Mouse (Mus musculus) heart, adult 2 months (tissue): Measurements from ENCODE around the gene Nfatc3. TPM values are rescaled to one million over a fixed set of nuclear protein-coding genes. Genes with fewer than 3 reads are reported as not detected.
A peak's percentile ranks its signal among the peaks of the same experiment; 100 is the strongest.

Experiments
- DNase-seq, 2 experiments: peaks; one replicate each; pipeline ENCODE4 v3.0.0; 2021
- H3K27ac ChIP-seq: fragments of 200-600 bp; 2 replicates; pipeline ENCODE4 v1.8.1; 2022
- H3K27me3 ChIP-seq: fragments of 200-500 bp; 2 replicates; pipeline ENCODE4 v1.6.1; 2012; ENCODE audit warnings: mild to moderate bottlenecking, low read length, inconsistent platforms, mixed read lengths; ENCODE audit not compliant: control insufficient read depth, insufficient read depth
- H3K36me3 ChIP-seq: fragments of 200-500 bp; 2 replicates; pipeline ENCODE4 v1.6.1; 2012; ENCODE audit warnings: low read length, inconsistent platforms; ENCODE audit not compliant: control insufficient read depth, insufficient read depth
- H3K4me1 ChIP-seq: fragments of 200-500 bp; 2 replicates; pipeline ENCODE4 v1.6.1; 2011; ENCODE audit warnings: low read length; ENCODE audit not compliant: control insufficient read depth, insufficient read depth
- H3K4me3 ChIP-seq: fragments of 200-600 bp; 2 replicates; pipeline ENCODE4 v1.8.1; 2022
- H3K79me2 ChIP-seq: fragments of 200-500 bp; replicated peaks from 2 replicates; pipeline ENCODE4 v1.6.1; 2012; ENCODE audit warnings: mild to moderate bottlenecking, inconsistent platforms, low read length, moderate library complexity, mixed read lengths; ENCODE audit not compliant: control insufficient read depth, insufficient read depth
- H3K9ac ChIP-seq: fragments of 200-500 bp; 2 replicates; pipeline ENCODE4 v1.6.1; 2012; ENCODE audit warnings: low read depth, mild to moderate bottlenecking, control low read depth, inconsistent platforms, low read length, mixed read lengths
- CTCF ChIP-seq: fragments of 200-600 bp; IDR thresholded peaks from 2 replicates; pipeline ENCODE4 v1.8.1; 2022; ENCODE audit warnings: antibody characterized with exemption, mild to moderate bottlenecking, moderate library complexity
- EP300 ChIP-seq: fragments of 200-500 bp; IDR thresholded peaks from 2 replicates; pipeline ENCODE4 v1.6.1; 2011; ENCODE audit warnings: low read depth, low read length, control low read depth; ENCODE audit not compliant: insufficient read depth
- POLR2A ChIP-seq: fragments of 200-500 bp; IDR thresholded peaks from 2 replicates; pipeline ENCODE4 v1.6.1; 2011; ENCODE audit warnings: mild to moderate bottlenecking, low read depth, low read length, control low read depth; ENCODE audit not compliant: insufficient read depth
- WGBS: fragments of 180-500 bp; shearing (Covaris S2); methylation state at CpG from one replicate; pipeline ENCODE4 v1.1.7; 2018; 5-methylcytosine and 5-hydroxymethylcytosine counted together
- intact Hi-C: fragments of 180-260 bp; cut with DNase I; formaldehyde crosslinking; loops from one replicate; pipeline ENCODE4 v1.15.1; 2025
- polyA plus RNA-seq: library from polyadenylated mRNA; depleted of rRNA; stranded (reverse); fragments of >200 nt; gene quantifications from 2 replicates; pipeline ENCODE4 v1.2.3, GENCODE M21; 2012
- total RNA-seq, 2 experiments: library from RNA; stranded (reverse); gene quantifications; 2 replicates each; pipeline ENCODE4 v1.2.3; 2021

The Nfatc3 gene
- total and polyA plus RNA-seq, 3 experiments = 12.2 to 19.2 (median 18.9) TPM

DNA sequence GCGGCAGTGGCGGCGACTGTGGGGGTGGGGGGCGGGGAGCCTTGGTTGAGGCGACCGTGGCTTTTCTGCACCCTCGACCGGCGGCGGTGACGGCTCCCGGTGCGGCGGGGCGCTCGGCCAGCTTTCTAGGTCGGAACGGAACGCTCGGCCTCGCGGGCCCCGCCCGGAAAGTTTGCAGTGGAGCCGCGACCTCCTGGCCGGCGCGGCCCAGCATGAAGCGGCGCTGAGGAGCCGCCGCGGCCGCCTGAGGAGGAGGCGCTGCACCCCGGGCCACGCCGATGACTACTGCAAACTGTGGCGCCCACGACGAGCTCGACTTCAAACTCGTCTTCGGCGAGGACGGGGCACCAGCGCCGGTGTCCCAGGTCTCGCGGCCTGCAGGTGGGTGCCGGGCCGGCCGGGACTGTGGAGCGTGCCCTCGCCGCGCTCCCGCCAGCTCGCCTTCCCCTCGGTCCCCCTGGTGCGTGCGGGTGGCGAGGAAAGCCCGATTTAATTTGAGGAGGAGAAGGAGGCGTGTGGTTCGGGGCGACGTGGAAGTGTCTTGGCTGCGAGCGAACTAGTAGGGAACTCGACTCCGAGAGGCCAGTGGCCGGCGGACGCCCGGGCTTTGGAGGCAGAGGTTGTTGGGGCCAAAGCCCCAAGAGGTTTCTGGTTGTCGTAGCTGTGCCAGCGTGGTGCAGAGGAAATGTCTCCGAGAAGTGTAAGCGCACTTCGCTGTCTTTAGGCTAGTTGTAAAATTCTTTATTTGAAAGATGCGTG, 1.2 kb downstream of the Nfatc3 start:
- H3K27me3 ChIP-seq = no peaks in the 10 kb centered on the region
- H3K79me2 ChIP-seq = peaks cover 2% of the 10 kb centered on the region; the same call in 1 of the 2 replicates
- peaks cover 6% of the 10 kb centered on the region for H3K4me1 ChIP-seq
- no peak for DNase-seq
- H3K4me3 ChIP-seq = peak overlapping the region; percentile 76
- H3K9ac ChIP-seq = peak overlapping the region; percentile 96
- intact Hi-C loops = loop anchor here (2.0 kb wide), 1 partner anchor 15 kb away; no protein-coding TSS in a partner anchor
- no peak for TF ChIP-seq POLR2A
- no peak for TF ChIP-seq EP300
- peak; percentile 6; the same call in 1 of the 2 replicates for TF ChIP-seq CTCF
- under 1% methylated on average over 81 of the region's 83 CpGs for WGBS
- H3K36me3 ChIP-seq = peaks cover 11% of the 10 kb centered on the region
- peak overlapping the region; percentile 89 for H3K27ac ChIP-seq

DNA sequence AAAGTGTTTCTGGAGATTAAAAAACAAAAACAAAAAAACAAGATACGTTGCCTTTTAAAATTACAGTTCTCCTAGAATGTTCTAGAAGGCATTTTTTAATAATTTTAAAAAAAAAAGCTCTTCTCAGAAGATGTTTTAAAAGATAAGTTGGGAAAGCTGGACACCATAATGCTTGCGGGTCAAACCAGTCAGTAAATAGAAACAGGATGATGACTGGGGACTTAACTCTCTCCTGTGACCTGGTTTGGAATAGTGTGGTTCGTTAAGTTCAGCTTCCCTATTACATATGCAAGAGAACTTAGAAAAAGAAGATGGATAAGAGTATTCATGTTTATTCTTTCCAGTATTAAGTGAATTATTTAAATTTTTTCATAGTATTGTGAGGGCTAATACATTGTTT, 1.9 kb downstream of the Nfatc3 start:
- under 1% methylated on average over 3 of the region's 3 CpGs for WGBS
- TF ChIP-seq POLR2A = no peak
- TF ChIP-seq EP300 = no peak
- no peak for TF ChIP-seq CTCF
- Histone ChIP-seq H3K27ac (peak overlapping the region; percentile 89), H3K9ac (no peak overlapping the region), H3K36me3 (peaks cover 14% of the 10 kb centered on the region), H3K4me1 (peaks cover 8% of the 10 kb centered on the region), H3K27me3 (no peaks in the 10 kb centered on the region), H3K4me3 (peak overlapping the region; percentile 76), H3K79me2 (peaks cover 3% of the 10 kb centered on the region; the same call in 1 of the 2 replicates)
- no peak for DNase-seq
- intact Hi-C loops = loop anchor here (2.0 kb wide), 1 partner anchor 14 kb away; no protein-coding TSS in a partner anchor

- H3K9ac ChIP-seq = no peak overlapping the region
- intact Hi-C loops = loop anchor here (2.0 kb wide), 1 partner anchor 13 kb away; no protein-coding TSS in a partner anchor
- peaks cover 14% of the 10 kb centered on the region for H3K36me3 ChIP-seq
- no peak for TF ChIP-seq POLR2A
- TF ChIP-seq EP300 = no peak
- no peak for TF ChIP-seq CTCF
- peaks cover 8% of the 10 kb centered on the region for H3K4me1 ChIP-seq
- no peak overlapping the region for H3K27ac ChIP-seq
- no peak for DNase-seq
- WGBS = 86% methylated on average over 6 of the region's 6 CpGs
- no peaks in the 10 kb centered on the region for H3K27me3 ChIP-seq
- H3K4me3 ChIP-seq = no peak overlapping the region
- H3K79me2 ChIP-seq = peaks cover 3% of the 10 kb centered on the region; the same call in 1 of the 2 replicates
Measured at GRCm38 (mm10) chr8:106061686-106062085, 3.0 kb downstream of the Nfatc3 start.

- DNase-seq = no peak
- TF ChIP-seq POLR2A = no peak
- no peak for TF ChIP-seq EP300
- no peak for TF ChIP-seq CTCF
- 92% methylated on average over 7 of the region's 7 CpGs for WGBS
- Histone ChIP-seq H3K4me3 (no peak overlapping the region), H3K4me1 (peaks cover 8% of the 10 kb centered on the region), H3K9ac (no peak overlapping the region), H3K36me3 (peaks cover 14% of the 10 kb centered on the region), H3K27ac (no peak overlapping the region), H3K27me3 (no peaks in the 10 kb centered on the region), H3K79me2 (peaks cover 3% of the 10 kb centered on the region; the same call in 1 of the 2 replicates)
- intact Hi-C loops = no loop called here
Measured at GRCm38 (mm10) chr8:106063046-106063445, 4.4 kb downstream of the Nfatc3 start.

GRCm38 (mm10) chr8:106066721-106067120, 8.1 kb downstream of the Nfatc3 start:
- intact Hi-C loops = no loop called here

DNA sequence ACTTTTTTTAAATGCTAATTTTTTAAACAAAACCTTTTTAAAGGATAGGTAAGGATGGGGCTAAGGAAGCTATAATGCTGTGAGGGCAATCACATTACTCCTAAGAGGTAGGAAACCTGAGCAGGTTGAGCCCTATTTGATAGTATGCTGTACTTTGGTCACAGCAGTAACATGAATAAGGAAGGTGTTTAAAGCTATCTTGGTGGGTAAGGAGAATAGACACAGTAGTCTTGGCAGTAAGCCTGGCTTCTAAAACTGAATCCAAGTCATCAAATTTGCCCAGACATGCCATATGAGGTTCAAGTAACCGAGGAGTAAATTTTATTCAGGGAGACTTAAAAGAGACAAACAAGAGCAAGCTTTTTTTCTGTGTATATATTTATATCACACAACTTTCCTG, 10.9 kb downstream of the Nfatc3 start:
- H3K9ac ChIP-seq = no peak overlapping the region
- DNase-seq = no peak
- H3K79me2 ChIP-seq = peaks cover 6% of the 10 kb centered on the region; the same call in 1 of the 2 replicates
- H3K4me1 ChIP-seq = peaks cover 4% of the 10 kb centered on the region
- no peak overlapping the region for H3K27ac ChIP-seq
- H3K4me3 ChIP-seq = no peak overlapping the region
- intact Hi-C loops = no loop called here
- TF ChIP-seq EP300 (no peak), CTCF (no peak), POLR2A (no peak)
- WGBS = 20% methylated on average over 1 of the region's 1 CpGs
- peaks cover 10% of the 10 kb centered on the region; the same call in 1 of the 2 replicates for H3K36me3 ChIP-seq
- H3K27me3 ChIP-seq = no peaks in the 10 kb centered on the region

More at GRCm38 (mm10) chr8:106066721-106067120, 8.1 kb downstream of the Nfatc3 start:
- WGBS = 94% methylated on average over 2 of the region's 2 CpGs
- H3K4me1 ChIP-seq = peaks cover 7% of the 10 kb centered on the region
- H3K36me3 ChIP-seq = peaks cover 11% of the 10 kb centered on the region
- no peaks in the 10 kb centered on the region for H3K27me3 ChIP-seq
- no peak for DNase-seq
- no peak overlapping the region for H3K27ac ChIP-seq
- H3K9ac ChIP-seq = no peak overlapping the region
- TF ChIP-seq EP300 (no peak), POLR2A (no peak), CTCF (no peak)
- no peak overlapping the region for H3K4me3 ChIP-seq
- peaks cover 8% of the 10 kb centered on the region; the same call in 1 of the 2 replicates for H3K79me2 ChIP-seq
